Mouse (Mus musculus): ENCODE results near the gene Smcr8. TPM values are rescaled to one million over a fixed set of nuclear protein-coding genes. Genes with fewer than 3 reads are reported as not detected.
"Not testable (repeated sequence)": the region's sequence is repeated elsewhere in the genome, so short reads cannot be mapped to it uniquely, and the experiment has no call there.

Gene Smcr8
- polyA plus RNA-seq, 1 experiment: 9.2 TPM

DNA sequence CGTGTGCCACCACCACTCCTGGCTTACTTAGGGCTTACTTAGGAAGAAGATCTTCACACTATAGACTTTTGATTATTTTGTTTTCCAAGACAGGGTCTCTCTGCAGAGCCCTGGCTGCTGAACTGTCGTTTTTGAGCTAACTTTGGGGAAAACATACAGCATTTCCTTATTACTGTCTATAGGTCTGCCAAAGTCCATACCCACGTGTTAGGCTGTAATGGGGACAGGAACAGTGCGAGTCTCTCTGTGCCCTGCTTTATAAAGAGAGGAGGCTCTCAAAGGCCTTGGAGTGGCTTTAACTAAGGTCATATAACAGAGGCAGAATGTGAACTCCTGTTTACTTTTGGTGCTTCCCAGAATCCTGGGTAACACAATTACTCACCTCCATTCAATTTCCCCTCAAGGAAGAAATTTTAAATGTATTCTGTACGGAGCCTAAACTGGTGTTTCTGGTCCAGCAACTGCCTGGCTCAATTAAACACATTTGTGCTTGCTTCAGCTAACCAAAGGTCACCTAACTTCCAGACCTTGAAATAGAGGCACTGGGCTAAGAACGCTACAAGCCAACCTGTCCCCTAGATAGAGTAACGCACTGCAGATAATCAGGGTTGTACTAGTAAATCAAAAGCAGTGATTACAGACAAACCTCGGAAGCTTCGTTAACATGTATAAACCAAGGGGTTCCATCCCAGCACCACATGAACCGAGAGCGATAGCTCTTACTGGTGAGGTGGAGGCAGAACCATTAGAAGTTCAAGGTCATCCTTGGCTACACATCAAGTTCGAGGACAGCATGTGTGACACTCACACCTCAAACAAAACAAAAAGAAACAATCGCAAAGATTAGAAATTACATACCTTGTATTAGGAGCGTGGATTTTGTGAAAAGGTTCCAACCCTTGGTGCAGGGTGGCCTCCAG, 33.0 kb downstream of the Smcr8 start:
- Histone ChIP-seq H3K4me2 (ENCODE audit: low read depth) (peak overlapping the region; percentile 99), H3K27me3 (ENCODE audit: control insufficient read depth, insufficient read depth, insufficient read length) (no peaks in the 10 kb centered on the region), H3K36me3 (ENCODE audit: control insufficient read depth, insufficient read depth) (no peaks in the 10 kb centered on the region), H3ac (ENCODE audit: control insufficient read depth, insufficient read length) (no peak overlapping the region), H3K4me3 (peak overlapping the region; percentile 46), H3K79me2 (ENCODE audit: control insufficient read depth, insufficient read depth) (no peaks in the 10 kb centered on the region)
- no peak for TF ChIP-seq USF1 (IDR thresholded peaks at IDR 0.05; ENCODE audit: low read depth)
- no peak for TF ChIP-seq CEBPB (IDR thresholded peaks at IDR 0.05; ENCODE audit: insufficient read depth, poor library complexity, severe bottlenecking)
- no peak for TF ChIP-seq SRF (IDR thresholded peaks at IDR 0.05; ENCODE audit: control insufficient read depth, insufficient read length, low read depth)
- TF ChIP-seq REST (IDR thresholded peaks at IDR 0.05; ENCODE audit: insufficient read depth, insufficient read length): no peak
- TF ChIP-seq POLR2AphosphoS2 (IDR thresholded peaks at IDR 0.05; ENCODE audit: insufficient read length, low read depth): no peak
- no peak for TF ChIP-seq TCF12 (IDR thresholded peaks at IDR 0.05; ENCODE audit: insufficient read depth, poor library complexity, severe bottlenecking)
- no peak for TF ChIP-seq TCF3 (IDR thresholded peaks at IDR 0.05; ENCODE audit: insufficient read length, low read depth)
- TF ChIP-seq E2F4 (IDR thresholded peaks at IDR 0.05; ENCODE audit: insufficient read depth): no peak
- TF ChIP-seq POLR2A (IDR thresholded peaks at IDR 0.05; ENCODE audit: insufficient read length, low read depth): no peak
- TF ChIP-seq MYOG (IDR thresholded peaks at IDR 0.05; ENCODE audit: control insufficient read depth in 1 of 3, insufficient read depth in 1 of 3, insufficient read length in 2 of 3, low read depth in 2 of 3): no peak
- TF ChIP-seq MAX (IDR thresholded peaks at IDR 0.05; ENCODE audit: low read depth): no peak
- no peak for TF ChIP-seq MYOD1 (IDR thresholded peaks at IDR 0.05; ENCODE audit: control insufficient read depth in 1 of 3, insufficient read length in 2 of 3, low read depth in 2 of 3)

DNA sequence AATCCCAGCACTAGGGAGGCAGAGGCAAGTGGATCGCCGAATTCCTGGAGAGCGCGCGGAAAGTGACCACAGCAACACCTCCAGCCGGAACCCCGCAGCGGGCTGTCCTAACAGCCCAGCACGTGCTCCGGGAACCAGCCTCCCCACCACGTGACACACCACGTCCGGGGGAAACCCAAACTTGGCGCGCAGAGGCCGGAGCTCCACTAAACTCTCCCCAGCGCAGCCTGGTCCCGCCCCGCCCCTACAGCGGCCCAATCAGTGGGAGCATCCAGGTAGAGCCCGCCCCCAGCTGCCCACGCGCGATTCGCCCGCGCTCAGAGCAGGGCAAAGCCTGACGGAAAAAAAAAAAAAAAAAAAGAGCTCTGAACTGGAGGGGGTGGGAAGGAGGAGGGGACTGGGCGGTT, 33.7 kb downstream of the Smcr8 start:
- Histone ChIP-seq H3ac (ENCODE audit: control insufficient read depth, insufficient read length) (no peak overlapping the region), H3K79me2 (ENCODE audit: control insufficient read depth, insufficient read depth) (no peaks in the 10 kb centered on the region), H3K27me3 (ENCODE audit: control insufficient read depth, insufficient read depth, insufficient read length) (no peaks in the 10 kb centered on the region), H3K36me3 (ENCODE audit: control insufficient read depth, insufficient read depth) (no peaks in the 10 kb centered on the region), H3K4me3 (peak overlapping the region; percentile 46), H3K4me2 (ENCODE audit: low read depth) (peak overlapping the region; percentile 99)
- TF ChIP-seq USF1 (IDR thresholded peaks at IDR 0.05; ENCODE audit: low read depth) (peak; percentile 95), MYOD1 (IDR thresholded peaks at IDR 0.05; ENCODE audit: control insufficient read depth in 1 of 3, insufficient read length in 2 of 3, low read depth in 2 of 3) (no peak), TCF12 (IDR thresholded peaks at IDR 0.05; ENCODE audit: insufficient read depth, poor library complexity, severe bottlenecking) (no peak), POLR2AphosphoS2 (IDR thresholded peaks at IDR 0.05; ENCODE audit: insufficient read length, low read depth) (peak; percentile 24), MAX (IDR thresholded peaks at IDR 0.05; ENCODE audit: low read depth) (peak; percentile 92), MYOG (IDR thresholded peaks at IDR 0.05; ENCODE audit: control insufficient read depth in 1 of 3, insufficient read depth in 1 of 3, insufficient read length in 2 of 3, low read depth in 2 of 3) (no peak), REST (IDR thresholded peaks at IDR 0.05; ENCODE audit: insufficient read depth, insufficient read length) (no peak), E2F4 (IDR thresholded peaks at IDR 0.05; ENCODE audit: insufficient read depth) (peak; percentile 93), CEBPB (IDR thresholded peaks at IDR 0.05; ENCODE audit: insufficient read depth, poor library complexity, severe bottlenecking) (no peak), POLR2A (IDR thresholded peaks at IDR 0.05; ENCODE audit: insufficient read length, low read depth) (peak; percentile 41), SRF (IDR thresholded peaks at IDR 0.05; ENCODE audit: control insufficient read depth, insufficient read length, low read depth) (peak; percentile 97), TCF3 (IDR thresholded peaks at IDR 0.05; ENCODE audit: insufficient read length, low read depth) (no peak)

DNA sequence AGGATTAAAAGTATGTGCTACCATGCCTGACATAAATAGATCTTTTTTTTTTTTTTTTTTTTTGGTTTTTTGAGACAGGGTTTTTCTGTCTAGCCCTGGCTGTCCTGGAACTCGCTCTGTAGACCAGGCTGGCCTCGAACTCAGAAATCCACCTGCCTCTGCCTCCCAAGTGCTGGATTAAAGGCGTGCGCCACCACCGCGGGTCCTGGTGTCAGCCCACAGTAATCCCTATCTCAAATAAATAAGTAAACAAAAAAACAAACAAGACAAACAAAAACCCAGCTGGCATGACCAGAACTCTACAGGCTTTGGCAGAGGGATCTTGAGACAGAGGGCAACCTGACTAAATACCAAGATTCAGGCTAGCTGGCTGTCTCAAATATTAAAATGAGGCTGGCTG, 34.3 kb downstream of the Smcr8 start, which contains the start of gene Shmt1:
Shmt1 (minus strand) TSS at position 101 of the 400 bp plus-strand sequence.
- H3K4me3 ChIP-seq: peak within 1 kb of the TSS; percentile 46
- H3K4me2 ChIP-seq (ENCODE audit: low read depth): peak within 1 kb of the TSS; percentile 99
- not testable (repeated sequence) for H3K36me3 ChIP-seq (ENCODE audit: control insufficient read depth, insufficient read depth); H3ac ChIP-seq (ENCODE audit: control insufficient read depth, insufficient read length); H3K79me2 ChIP-seq (ENCODE audit: control insufficient read depth, insufficient read depth); H3K27me3 ChIP-seq (ENCODE audit: control insufficient read depth, insufficient read depth, insufficient read length)

DNA sequence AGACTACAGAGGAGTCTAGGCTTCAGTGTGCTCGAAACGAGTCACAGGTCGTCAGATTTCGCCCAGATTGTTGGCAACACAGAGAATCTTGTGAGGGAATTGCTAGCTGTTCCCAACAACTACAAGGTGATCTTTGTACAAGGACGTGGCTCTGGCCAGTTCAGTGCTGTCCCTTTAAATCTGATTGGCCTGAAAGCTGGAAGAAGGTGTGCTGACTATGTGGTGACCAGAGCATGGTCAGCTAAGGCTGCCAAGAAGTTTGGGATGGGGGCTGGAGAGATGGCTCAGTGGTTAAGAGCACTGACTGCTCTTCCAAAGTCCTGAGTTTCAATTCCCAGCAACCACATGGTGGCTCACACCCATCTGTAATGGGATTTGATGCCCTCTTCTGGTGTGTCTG, 39.1 kb downstream of the Smcr8 start:
- H3K4me3 ChIP-seq: no peak overlapping the region
- H3K4me2 ChIP-seq (ENCODE audit: low read depth): no peak overlapping the region
- no peak overlapping the region for H3ac ChIP-seq (ENCODE audit: control insufficient read depth, insufficient read length)
- TF ChIP-seq USF1 (IDR thresholded peaks at IDR 0.05; ENCODE audit: low read depth) (no peak), POLR2A (IDR thresholded peaks at IDR 0.05; ENCODE audit: insufficient read length, low read depth) (no peak), CEBPB (IDR thresholded peaks at IDR 0.05; ENCODE audit: insufficient read depth, poor library complexity, severe bottlenecking) (no peak), TCF12 (IDR thresholded peaks at IDR 0.05; ENCODE audit: insufficient read depth, poor library complexity, severe bottlenecking) (no peak), SRF (IDR thresholded peaks at IDR 0.05; ENCODE audit: control insufficient read depth, insufficient read length, low read depth) (no peak), MYOD1 (IDR thresholded peaks at IDR 0.05; ENCODE audit: control insufficient read depth in 1 of 3, insufficient read length in 2 of 3, low read depth in 2 of 3) (no peak)
- no peaks in the 10 kb centered on the region for H3K36me3 ChIP-seq (ENCODE audit: control insufficient read depth, insufficient read depth)
- H3K27me3 ChIP-seq (ENCODE audit: control insufficient read depth, insufficient read depth, insufficient read length): no peaks in the 10 kb centered on the region
- H3K79me2 ChIP-seq (ENCODE audit: control insufficient read depth, insufficient read depth): no peaks in the 10 kb centered on the region

DNA sequence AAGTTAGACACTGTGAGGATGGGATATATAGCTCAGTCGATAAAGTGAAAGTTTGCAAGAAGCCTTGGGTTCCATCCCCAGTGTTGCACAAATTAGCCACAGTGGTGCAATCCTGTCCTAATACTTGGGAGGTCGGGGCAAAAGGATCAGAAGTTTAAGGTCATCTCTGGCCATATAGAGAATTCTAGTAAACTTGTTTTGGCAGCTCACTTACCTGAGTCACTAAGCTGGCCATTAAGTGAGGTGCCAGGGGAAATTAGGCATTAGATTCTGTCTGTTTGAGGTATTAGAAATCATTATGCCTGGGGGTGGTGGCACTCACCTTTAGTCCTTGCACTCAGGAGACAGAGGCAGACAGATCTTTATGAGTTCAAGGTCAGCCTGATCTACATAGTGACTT, 46.4 kb downstream of the Smcr8 start:
- H3ac ChIP-seq (ENCODE audit: control insufficient read depth, insufficient read length): no peak overlapping the region

More for the DNA sequence above, 46.4 kb downstream of the Smcr8 start:
- Histone ChIP-seq H3K4me3 (no peak overlapping the region), H3K36me3 (ENCODE audit: control insufficient read depth, insufficient read depth) (no peaks in the 10 kb centered on the region), H3K27me3 (ENCODE audit: control insufficient read depth, insufficient read depth, insufficient read length) (no peaks in the 10 kb centered on the region), H3K79me2 (ENCODE audit: control insufficient read depth, insufficient read depth) (no peaks in the 10 kb centered on the region), H3K4me2 (ENCODE audit: low read depth) (no peak overlapping the region)
- TF ChIP-seq MYOG (IDR thresholded peaks at IDR 0.05; ENCODE audit: control insufficient read depth in 1 of 3, insufficient read depth in 1 of 3, insufficient read length in 2 of 3, low read depth in 2 of 3) (no peak), POLR2A (IDR thresholded peaks at IDR 0.05; ENCODE audit: insufficient read length, low read depth) (no peak), CEBPB (IDR thresholded peaks at IDR 0.05; ENCODE audit: insufficient read depth, poor library complexity, severe bottlenecking) (no peak), MAX (IDR thresholded peaks at IDR 0.05; ENCODE audit: low read depth) (no peak)
